Mouse (Mus musculus): ENCODE measurements around the gene Rpusd4. TPM values are rescaled to one million over a fixed set of nuclear protein-coding genes. Genes with fewer than 3 reads are reported as not detected.

Rpusd4 gene
- polyA plus RNA-seq, 1 experiment from 2014 or later = 16.0 TPM

DNA sequence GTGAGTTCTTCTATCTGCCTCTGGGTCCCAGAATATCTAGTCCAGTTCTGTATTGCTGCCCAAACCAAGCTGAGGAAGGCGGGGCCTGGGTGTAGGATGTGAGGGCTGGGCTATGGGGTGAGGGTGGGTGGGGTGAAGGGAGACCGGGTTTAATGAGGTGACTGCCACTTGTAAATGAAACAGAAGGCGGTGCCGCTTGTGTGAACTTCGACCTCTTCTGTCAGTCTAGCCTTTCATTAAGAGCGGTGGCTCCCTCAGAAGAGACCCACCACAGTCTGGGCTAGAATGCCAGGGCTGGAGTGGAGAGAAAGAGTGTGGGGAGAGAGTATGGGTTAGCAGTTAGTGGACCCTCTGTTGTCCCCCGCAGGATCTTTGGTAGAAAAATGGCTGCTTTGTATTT lies 22.3 kb downstream of the Rpusd4 start:
- Histone ChIP-seq H3K9ac (ENCODE audit: low read length) (no peak overlapping the region), H3K27ac (replicated peaks) (no peak overlapping the region), H3K9me3 (ENCODE audit: control insufficient read depth, low read length) (no peaks in the 10 kb centered on the region), H3K4me1 (replicated peaks; ENCODE audit: control insufficient read depth, insufficient read depth) (no peaks in the 10 kb centered on the region), H3K4me2 (replicated peaks; ENCODE audit: low read depth) (no peak overlapping the region), H3K27me3 (ENCODE audit: control insufficient read depth, insufficient read depth, low read length) (no peaks in the 10 kb centered on the region), H3K4me3 (ENCODE audit: low read depth, low read length) (no peak overlapping the region), H3K36me3 (ENCODE audit: control insufficient read depth, insufficient read depth, low read length) (no peaks in the 10 kb centered on the region)
- no peak for TF ChIP-seq EP300 (optimal IDR thresholded peaks at IDR 0.05)
- TF ChIP-seq CTCF (IDR thresholded peaks at IDR 0.05; ENCODE audit: low read depth) = no peak
- 31% methylated on average over 7 of the region's 7 CpGs for WGBS
- DNase-seq (ENCODE audit: low spot score) (peak; percentile 39), ATAC-seq (ENCODE audit: low FRiP score, low TSS enrichment) (peak; percentile 42; the same call in 1 of the 2 replicates)

DNA sequence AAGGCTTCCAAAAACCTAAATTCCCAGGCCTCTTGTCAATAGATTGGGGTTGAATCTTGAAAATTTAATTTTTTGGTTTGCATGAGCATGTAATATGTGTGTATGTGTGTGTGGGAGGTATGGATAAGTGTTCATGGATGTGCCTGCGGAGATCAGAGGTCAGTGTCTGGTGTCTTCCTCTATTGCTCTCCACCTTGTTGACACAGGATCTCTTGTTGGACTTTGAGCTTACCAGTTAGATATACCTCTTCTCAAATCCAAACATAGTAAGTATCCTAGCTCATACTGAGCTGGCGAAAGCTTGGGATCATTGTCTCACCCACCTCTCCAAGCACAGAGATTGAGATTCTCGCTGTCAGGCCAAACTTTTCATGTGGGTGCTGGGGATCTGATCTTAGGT lies 22.8 kb downstream of the Rpusd4 start:
- no peak overlapping the region for H3K4me3 ChIP-seq (ENCODE audit: low read depth, low read length)
- H3K9ac ChIP-seq (ENCODE audit: low read length) = no peak overlapping the region
- no peak overlapping the region for H3K4me2 ChIP-seq (replicated peaks; ENCODE audit: low read depth)
- H3K27me3 ChIP-seq (ENCODE audit: control insufficient read depth, insufficient read depth, low read length) = no peaks in the 10 kb centered on the region
- no peak overlapping the region for H3K27ac ChIP-seq (replicated peaks)
- no peaks in the 10 kb centered on the region for H3K9me3 ChIP-seq (ENCODE audit: control insufficient read depth, low read length)
- DNase-seq (ENCODE audit: low spot score) = no peak
- no peaks in the 10 kb centered on the region for H3K36me3 ChIP-seq (ENCODE audit: control insufficient read depth, insufficient read depth, low read length)
- ATAC-seq (ENCODE audit: low FRiP score, low TSS enrichment) = no peak
- TF ChIP-seq EP300 (optimal IDR thresholded peaks at IDR 0.05) (no peak), CTCF (IDR thresholded peaks at IDR 0.05; ENCODE audit: low read depth) (no peak)
- 92% methylated on average over 3 of the region's 3 CpGs for WGBS
- no peaks in the 10 kb centered on the region for H3K4me1 ChIP-seq (replicated peaks; ENCODE audit: control insufficient read depth, insufficient read depth)

DNA sequence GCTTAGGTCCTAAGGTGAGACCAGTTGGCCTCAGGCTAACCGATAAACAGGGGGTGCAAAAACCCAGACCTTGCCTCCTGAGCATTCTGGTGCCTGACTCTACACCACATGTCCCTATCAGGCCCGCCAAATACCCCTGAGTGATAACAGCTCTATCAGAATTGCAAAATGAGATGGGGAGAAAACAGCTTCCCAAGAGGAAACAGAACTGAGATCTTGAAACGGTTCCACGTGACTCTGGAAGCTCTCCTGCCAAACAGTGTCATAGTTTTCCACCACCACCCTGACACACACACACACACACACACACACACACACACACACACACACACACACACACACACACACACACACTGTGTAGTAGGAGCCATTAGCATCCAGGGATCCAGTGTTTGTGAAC lies 23.3 kb downstream of the Rpusd4 start:
- H3K27me3 ChIP-seq (ENCODE audit: control insufficient read depth, insufficient read depth, low read length) = no peaks in the 10 kb centered on the region
- H3K4me3 ChIP-seq (ENCODE audit: low read depth, low read length) = no peak overlapping the region
- ATAC-seq (ENCODE audit: low FRiP score, low TSS enrichment) (no peak), DNase-seq (ENCODE audit: low spot score) (no peak)
- no peaks in the 10 kb centered on the region for H3K9me3 ChIP-seq (ENCODE audit: control insufficient read depth, low read length)
- H3K4me2 ChIP-seq (replicated peaks; ENCODE audit: low read depth) = no peak overlapping the region
- H3K4me1 ChIP-seq (replicated peaks; ENCODE audit: control insufficient read depth, insufficient read depth) = no peaks in the 10 kb centered on the region
- TF ChIP-seq EP300 (optimal IDR thresholded peaks at IDR 0.05) (no peak), CTCF (IDR thresholded peaks at IDR 0.05; ENCODE audit: low read depth) (no peak)
- H3K36me3 ChIP-seq (ENCODE audit: control insufficient read depth, insufficient read depth, low read length) = no peaks in the 10 kb centered on the region
- H3K9ac ChIP-seq (ENCODE audit: low read length) = no peak overlapping the region
- no peak overlapping the region for H3K27ac ChIP-seq (replicated peaks)
- 66% methylated on average over 4 of the region's 4 CpGs for WGBS

DNA sequence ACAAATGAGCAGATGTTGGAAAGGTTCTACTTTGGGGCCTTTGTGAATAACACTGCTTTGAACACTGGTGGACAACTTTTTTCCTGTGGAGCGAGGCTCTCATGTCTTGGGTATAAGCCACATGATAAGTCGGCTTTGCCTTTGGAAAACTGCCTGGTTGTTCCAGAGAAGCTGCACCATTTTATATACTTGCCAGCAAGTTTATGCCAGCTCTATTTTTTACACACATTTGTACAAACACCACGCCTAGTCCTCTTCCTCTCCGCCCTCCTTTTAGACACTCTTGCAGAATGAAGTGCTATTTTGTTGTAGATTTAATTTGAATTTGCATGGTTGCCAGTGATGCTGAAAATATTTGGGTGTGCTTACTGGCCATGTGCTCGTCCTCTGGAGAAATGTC lies 25.8 kb downstream of the Rpusd4 start:
- Histone ChIP-seq H3K4me3 (ENCODE audit: low read depth, low read length) (no peak overlapping the region), H3K9me3 (ENCODE audit: control insufficient read depth, low read length) (no peaks in the 10 kb centered on the region), H3K4me1 (replicated peaks; ENCODE audit: control insufficient read depth, insufficient read depth) (no peaks in the 10 kb centered on the region), H3K4me2 (replicated peaks; ENCODE audit: low read depth) (no peak overlapping the region), H3K27ac (replicated peaks) (no peak overlapping the region), H3K27me3 (ENCODE audit: control insufficient read depth, insufficient read depth, low read length) (no peaks in the 10 kb centered on the region), H3K36me3 (ENCODE audit: control insufficient read depth, insufficient read depth, low read length) (no peaks in the 10 kb centered on the region), H3K9ac (ENCODE audit: low read length) (no peak overlapping the region)
- DNase-seq (ENCODE audit: low spot score) (no peak), ATAC-seq (ENCODE audit: low FRiP score, low TSS enrichment) (no peak)
- no peak for TF ChIP-seq EP300 (optimal IDR thresholded peaks at IDR 0.05)
- no peak for TF ChIP-seq CTCF (IDR thresholded peaks at IDR 0.05; ENCODE audit: low read depth)
- WGBS = 55% methylated on average over 5 of the region's 5 CpGs

DNA sequence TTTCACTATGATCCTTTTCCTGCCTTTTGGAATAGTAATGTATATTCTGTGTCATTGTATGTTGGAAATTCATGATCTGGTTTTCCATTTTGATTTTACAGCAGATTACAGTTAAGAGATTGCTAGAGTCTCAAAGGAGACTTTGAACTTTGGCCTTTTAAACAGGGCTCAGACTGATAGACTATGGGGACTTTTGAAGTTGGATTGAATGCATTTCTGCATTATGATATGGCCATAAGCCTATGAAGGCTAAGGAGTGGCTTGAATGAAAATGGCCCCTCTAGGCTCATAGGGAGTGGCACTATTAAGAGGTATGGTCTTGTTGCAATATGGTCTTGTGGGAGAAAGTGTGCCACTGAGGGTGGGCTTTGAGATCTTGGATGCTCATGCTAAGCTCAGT lies 30.1 kb downstream of the Rpusd4 start:
- no peaks in the 10 kb centered on the region for H3K27me3 ChIP-seq (ENCODE audit: control insufficient read depth, insufficient read depth, low read length)
- no peak overlapping the region for H3K4me3 ChIP-seq (ENCODE audit: low read depth, low read length)
- ATAC-seq (ENCODE audit: low FRiP score, low TSS enrichment) (no peak), DNase-seq (ENCODE audit: low spot score) (no peak)
- H3K27ac ChIP-seq (replicated peaks) = no peak overlapping the region
- H3K4me2 ChIP-seq (replicated peaks; ENCODE audit: low read depth) = no peak overlapping the region
- TF ChIP-seq EP300 (optimal IDR thresholded peaks at IDR 0.05) (no peak), CTCF (IDR thresholded peaks at IDR 0.05; ENCODE audit: low read depth) (no peak)
- no peaks in the 10 kb centered on the region for H3K9me3 ChIP-seq (ENCODE audit: control insufficient read depth, low read length)
- no peak overlapping the region for H3K9ac ChIP-seq (ENCODE audit: low read length)
- no peaks in the 10 kb centered on the region for H3K4me1 ChIP-seq (replicated peaks; ENCODE audit: control insufficient read depth, insufficient read depth)
- no peaks in the 10 kb centered on the region for H3K36me3 ChIP-seq (ENCODE audit: control insufficient read depth, insufficient read depth, low read length)

DNA sequence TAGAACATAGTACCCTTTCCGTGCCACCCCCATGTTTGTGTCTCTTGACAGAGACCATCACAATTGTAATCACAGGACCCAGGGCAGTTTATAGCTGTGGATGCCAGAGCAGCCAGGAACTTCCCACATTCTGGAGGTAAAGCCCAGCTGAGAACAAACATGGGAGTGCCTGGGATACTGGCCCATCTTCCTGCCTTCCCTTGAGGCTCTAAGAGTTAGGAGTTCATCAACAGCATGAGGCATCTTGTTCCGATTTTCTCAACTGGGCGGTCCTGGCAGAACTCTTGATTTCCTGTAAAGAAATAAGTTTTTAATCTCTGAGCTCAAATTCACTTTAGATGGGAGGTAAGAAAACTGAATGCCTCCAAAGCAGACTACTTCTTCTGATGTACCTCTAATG lies 34.5 kb downstream of the Rpusd4 start:
- Histone ChIP-seq H3K4me3 (ENCODE audit: low read depth, low read length) (no peak overlapping the region), H3K27ac (replicated peaks) (no peak overlapping the region), H3K27me3 (ENCODE audit: control insufficient read depth, insufficient read depth, low read length) (no peaks in the 10 kb centered on the region), H3K4me2 (replicated peaks; ENCODE audit: low read depth) (no peak overlapping the region), H3K9ac (ENCODE audit: low read length) (no peak overlapping the region), H3K4me1 (replicated peaks; ENCODE audit: control insufficient read depth, insufficient read depth) (no peaks in the 10 kb centered on the region), H3K9me3 (ENCODE audit: control insufficient read depth, low read length) (no peaks in the 10 kb centered on the region), H3K36me3 (ENCODE audit: control insufficient read depth, insufficient read depth, low read length) (no peaks in the 10 kb centered on the region)
- DNase-seq (ENCODE audit: low spot score) = no peak
- WGBS = 88% methylated on average over 3 of the region's 3 CpGs
- no peak for ATAC-seq (ENCODE audit: low FRiP score, low TSS enrichment)
- TF ChIP-seq CTCF (IDR thresholded peaks at IDR 0.05; ENCODE audit: low read depth) = no peak
- TF ChIP-seq EP300 (optimal IDR thresholded peaks at IDR 0.05) = no peak
